Mouse (Mus musculus): ENCODE measurements around the gene Lmntd1. TPM values are rescaled to one million over a fixed set of nuclear protein-coding genes. Genes with fewer than 3 reads are reported as not detected.

The Lmntd1 gene
- total RNA-seq, 2 experiments from 2014 or later = not detected

- ATAC-seq (replicated peaks; ENCODE audit: low FRiP score, poor library complexity, severe bottlenecking) = no peak
These were observed 105.3 kb downstream of the Lmntd1 start for GRCm38 (mm10) chr6:145508828-145509227.

- ATAC-seq (replicated peaks; ENCODE audit: low FRiP score, poor library complexity, severe bottlenecking) = no peak
These were observed 112.4 kb downstream of the Lmntd1 start for GRCm38 (mm10) chr6:145501751-145502150.

- ATAC-seq (replicated peaks; ENCODE audit: low FRiP score, poor library complexity, severe bottlenecking) = no peak
These were observed 114.3 kb downstream of the Lmntd1 start for GRCm38 (mm10) chr6:145499574-145500546.

GRCm38 (mm10) chr6:145495731-145496130 lies 118.4 kb downstream of the Lmntd1 start:
- ATAC-seq (replicated peaks; ENCODE audit: low FRiP score, poor library complexity, severe bottlenecking) = no peak

GRCm38 (mm10) chr6:145488251-145488650 lies 125.9 kb downstream of the Lmntd1 start:
- no peak for ATAC-seq (replicated peaks; ENCODE audit: low FRiP score, poor library complexity, severe bottlenecking)

- no peak for ATAC-seq (replicated peaks; ENCODE audit: low FRiP score, poor library complexity, severe bottlenecking)
These were observed 128.0 kb downstream of the Lmntd1 start for GRCm38 (mm10) chr6:145485986-145486605.

- no peak for ATAC-seq (replicated peaks; ENCODE audit: low FRiP score, poor library complexity, severe bottlenecking)
These were observed 130.8 kb downstream of the Lmntd1 start for GRCm38 (mm10) chr6:145483318-145483674.

GRCm38 (mm10) chr6:145482656-145483317 lies 131.3 kb downstream of the Lmntd1 start:
- ATAC-seq (replicated peaks; ENCODE audit: low FRiP score, poor library complexity, severe bottlenecking) = no peak

GRCm38 (mm10) chr6:145481938-145482337 lies 132.2 kb downstream of the Lmntd1 start:
- ATAC-seq (replicated peaks; ENCODE audit: low FRiP score, poor library complexity, severe bottlenecking) = no peak

- ATAC-seq (replicated peaks; ENCODE audit: low FRiP score, poor library complexity, severe bottlenecking) = no peak
These were observed 135.3 kb downstream of the Lmntd1 start for GRCm38 (mm10) chr6:145478821-145479271.

GRCm38 (mm10) chr6:145477367-145477905 lies 136.7 kb downstream of the Lmntd1 start:
- ATAC-seq (replicated peaks; ENCODE audit: low FRiP score, poor library complexity, severe bottlenecking) = no peak

GRCm38 (mm10) chr6:145471638-145472247 lies 142.4 kb downstream of the Lmntd1 start:
- ATAC-seq (replicated peaks; ENCODE audit: low FRiP score, poor library complexity, severe bottlenecking) = peak; percentile 53; the same call in 1 of the 2 replicates

GRCm38 (mm10) chr6:145469260-145469943 lies 144.7 kb downstream of the Lmntd1 start:
- ATAC-seq (replicated peaks; ENCODE audit: low FRiP score, poor library complexity, severe bottlenecking) = no peak

- no peak for ATAC-seq (replicated peaks; ENCODE audit: low FRiP score, poor library complexity, severe bottlenecking)
These were observed 150.1 kb downstream of the Lmntd1 start for GRCm38 (mm10) chr6:145464027-145464426.

GRCm38 (mm10) chr6:145462677-145463245 lies 151.4 kb downstream of the Lmntd1 start:
- no peak for ATAC-seq (replicated peaks; ENCODE audit: low FRiP score, poor library complexity, severe bottlenecking)

GRCm38 (mm10) chr6:145457066-145457465 lies 157.1 kb downstream of the Lmntd1 start:
- ATAC-seq (replicated peaks; ENCODE audit: low FRiP score, poor library complexity, severe bottlenecking) = no peak

GRCm38 (mm10) chr6:145450628-145451403 lies 163.3 kb downstream of the Lmntd1 start:
- no peak for ATAC-seq (replicated peaks; ENCODE audit: low FRiP score, poor library complexity, severe bottlenecking)

- no peak for ATAC-seq (replicated peaks; ENCODE audit: low FRiP score, poor library complexity, severe bottlenecking)
These were observed 165.8 kb downstream of the Lmntd1 start for GRCm38 (mm10) chr6:145448361-145448760.

Data from erythroblast, adult 5-6 weeks (primary cell).